Mouse (Mus musculus): ENCODE measurements around the gene Thsd1. TPM values are rescaled to one million over a fixed set of nuclear protein-coding genes. Genes with fewer than 3 reads are reported as not detected.
A peak's percentile ranks its signal among the peaks of the same experiment; 100 is the strongest.

Gene Thsd1
- polyA plus RNA-seq, 1 experiment from 2014 or later: 8.5 TPM

DNA sequence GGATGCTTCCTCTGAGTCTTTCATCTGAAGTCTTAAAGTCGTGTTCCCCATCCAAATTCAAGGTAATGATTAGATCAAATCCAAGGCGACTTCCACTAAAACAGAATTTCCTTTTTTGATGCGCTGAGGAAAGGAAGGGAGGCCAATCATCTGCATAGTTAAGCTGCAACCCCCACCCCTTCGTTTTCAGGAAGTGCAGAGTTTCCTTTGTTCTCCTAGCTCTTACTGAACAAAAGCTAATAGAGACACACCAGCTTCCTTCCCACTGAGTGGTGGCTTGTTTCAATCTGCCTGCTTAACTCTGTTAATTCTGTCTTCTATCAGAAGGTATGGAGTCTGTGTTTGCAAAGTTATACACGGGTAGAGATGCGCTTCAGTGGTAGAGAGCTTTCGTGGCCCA, 1.5 kb downstream of the Thsd1 start:
- WGBS: 40% methylated on average over 7 of the region's 7 CpGs
- no peaks in the 10 kb centered on the region for H3K9me3 ChIP-seq
- peaks cover 6% of the 10 kb centered on the region for H3K36me3 ChIP-seq
- no peak overlapping the region for H3K27ac ChIP-seq
- no peak overlapping the region for H3K9ac ChIP-seq
- H3K27me3 ChIP-seq: peaks cover 24% of the 10 kb centered on the region
- H3K4me1 ChIP-seq (replicated peaks): peaks cover 9% of the 10 kb centered on the region
- no peak overlapping the region for H3K4me3 ChIP-seq
- ATAC-seq (ENCODE audit: low FRiP score): no peak
- 0 out of 2 replicates have a peak overlapping the region, but pooled peaks have one; percentile 88 for H3K4me2 ChIP-seq

DNA sequence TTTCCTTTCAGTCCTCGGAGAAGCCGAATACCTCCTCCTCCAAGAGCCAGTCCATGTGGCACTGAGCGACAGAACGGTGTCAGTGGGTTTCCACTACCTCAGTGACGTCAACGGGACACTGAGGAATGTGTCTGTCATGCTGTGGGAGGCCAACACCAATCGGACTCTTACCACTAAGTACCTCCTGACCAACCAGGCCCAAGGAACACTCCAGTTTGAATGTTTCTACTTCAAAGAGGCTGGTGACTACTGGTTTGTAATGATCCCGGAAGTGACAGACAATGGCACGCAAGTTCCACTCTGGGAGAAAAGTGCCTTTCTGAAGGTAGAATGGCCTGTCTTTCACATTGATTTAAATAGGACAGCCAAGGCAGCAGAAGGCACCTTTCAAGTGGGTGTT, 15.9 kb downstream of the Thsd1 start:
- Histone ChIP-seq H3K9ac (no peak overlapping the region), H3K4me3 (no peak overlapping the region)

DNA sequence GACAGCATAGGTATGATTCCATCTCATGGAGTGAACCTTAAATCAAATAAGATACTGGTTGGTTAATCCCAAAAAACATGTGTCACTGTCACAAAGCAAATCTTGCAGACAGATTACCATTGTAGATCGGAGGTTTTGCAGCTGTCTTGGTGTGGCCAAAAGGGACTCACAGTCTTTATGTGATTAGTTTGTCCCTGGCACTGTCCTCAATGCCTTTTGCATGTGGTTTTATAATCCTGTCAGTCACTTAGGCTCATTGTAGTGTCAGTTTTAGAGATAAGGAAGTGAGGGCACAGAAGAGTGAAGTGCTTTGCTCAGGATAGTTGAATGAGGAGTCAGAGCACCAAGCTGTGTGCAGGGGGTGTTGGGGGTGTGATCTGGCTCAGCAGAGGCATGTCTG, 18.6 kb downstream of the Thsd1 start:
- Histone ChIP-seq H3K36me3 (peaks cover 7% of the 10 kb centered on the region), H3K4me3 (no peak overlapping the region), H3K4me1 (replicated peaks) (no peaks in the 10 kb centered on the region), H3K9ac (no peak overlapping the region), H3K4me2 (no peak overlapping the region), H3K27me3 (no peaks in the 10 kb centered on the region), H3K9me3 (no peaks in the 10 kb centered on the region), H3K27ac (no peak overlapping the region)
- WGBS: 72% methylated on average over 1 of the region's 1 CpGs
- no peak for ATAC-seq (ENCODE audit: low FRiP score)

More for the DNA sequence above, 15.9 kb downstream of the Thsd1 start:
- Histone ChIP-seq H3K4me2 (no peak overlapping the region), H3K27ac (no peak overlapping the region), H3K4me1 (replicated peaks) (no peaks in the 10 kb centered on the region), H3K36me3 (peaks cover 7% of the 10 kb centered on the region), H3K9me3 (no peaks in the 10 kb centered on the region), H3K27me3 (no peaks in the 10 kb centered on the region)
- ATAC-seq (ENCODE audit: low FRiP score): no peak
- 90% methylated on average over 9 of the region's 9 CpGs for WGBS

DNA sequence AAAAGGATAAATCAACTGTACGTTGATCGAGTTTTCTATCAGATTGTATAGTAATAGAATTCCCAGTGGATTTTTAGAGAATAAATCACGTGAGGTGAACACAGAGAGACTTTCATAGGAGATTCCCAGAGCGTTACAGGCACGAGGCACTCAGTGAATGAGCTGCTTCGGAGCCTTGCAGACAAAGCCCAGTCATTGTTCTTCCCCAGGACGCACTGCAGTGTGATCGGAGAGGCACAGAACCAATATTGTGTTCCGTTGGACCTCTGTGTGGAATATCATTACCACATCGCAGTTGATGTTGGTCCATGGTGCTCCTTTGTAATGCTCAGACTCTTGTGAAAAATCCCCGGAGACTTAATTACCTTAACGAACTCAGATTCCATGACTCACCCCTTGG, 20.8 kb downstream of the Thsd1 start:
- 73% methylated on average over 12 of the region's 12 CpGs for WGBS
- no peak for ATAC-seq (ENCODE audit: low FRiP score)
- H3K4me2 ChIP-seq: no peak overlapping the region
- H3K27me3 ChIP-seq: no peaks in the 10 kb centered on the region
- no peak overlapping the region for H3K4me3 ChIP-seq
- peaks cover 7% of the 10 kb centered on the region for H3K36me3 ChIP-seq
- no peak overlapping the region for H3K27ac ChIP-seq
- no peaks in the 10 kb centered on the region for H3K4me1 ChIP-seq (replicated peaks)
- no peaks in the 10 kb centered on the region for H3K9me3 ChIP-seq
- no peak overlapping the region for H3K9ac ChIP-seq

DNA sequence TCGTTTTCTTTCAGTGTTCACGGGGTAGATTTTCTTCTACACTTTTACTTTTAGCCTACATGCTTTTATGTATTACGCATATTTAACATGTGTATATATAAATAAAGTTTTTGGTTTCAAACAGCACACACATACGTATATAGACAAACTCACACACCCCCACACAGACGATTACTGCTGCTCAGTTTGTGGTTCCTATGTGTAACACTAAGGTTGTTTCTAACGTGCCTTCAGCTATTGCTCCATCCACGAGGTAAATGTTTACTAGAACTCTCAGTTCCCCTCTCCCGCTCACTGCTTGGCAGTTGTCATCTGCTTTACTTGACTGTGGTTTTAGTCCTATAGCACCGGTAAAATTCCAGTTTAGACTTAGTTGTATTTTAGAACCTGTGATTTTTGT, 22.0 kb downstream of the Thsd1 start:
- ATAC-seq (ENCODE audit: low FRiP score): no peak
- no peak overlapping the region for H3K4me3 ChIP-seq
- H3K4me2 ChIP-seq: no peak overlapping the region
- H3K4me1 ChIP-seq (replicated peaks): no peaks in the 10 kb centered on the region
- H3K9me3 ChIP-seq: no peaks in the 10 kb centered on the region; the same call in 1 of the 2 replicates
- H3K9ac ChIP-seq: no peak overlapping the region
- no peaks in the 10 kb centered on the region for H3K27me3 ChIP-seq
- no peaks in the 10 kb centered on the region for H3K36me3 ChIP-seq
- whole genome bisulfite sequencing: 87% methylated on average over 9 of the region's 9 CpGs
- no peak overlapping the region for H3K27ac ChIP-seq

DNA sequence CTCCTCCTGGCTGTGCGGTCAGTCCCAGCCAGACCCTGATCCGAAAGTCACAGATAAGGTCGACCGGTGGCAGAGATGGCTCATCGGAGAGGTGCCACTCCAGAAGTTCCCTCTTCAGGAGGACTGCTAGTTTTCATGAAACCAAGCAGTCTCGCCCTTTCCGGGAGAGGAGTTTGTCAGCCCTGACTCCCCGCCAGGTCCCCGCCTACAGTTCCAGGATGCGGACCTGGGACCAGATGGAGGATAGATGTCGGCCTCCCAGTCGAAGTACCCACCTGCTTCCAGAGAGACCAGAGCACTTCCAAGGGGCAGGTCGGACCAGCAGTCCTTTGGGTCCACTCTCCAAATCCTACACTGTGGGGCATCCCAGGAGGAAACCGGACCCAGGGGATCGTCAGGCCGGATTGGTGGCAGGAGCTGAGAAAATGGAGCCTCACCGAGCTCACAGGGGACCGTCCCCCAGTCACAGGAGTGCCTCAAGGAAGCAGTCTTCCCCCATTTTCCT, 31.9 kb downstream of the Thsd1 start:
- Histone ChIP-seq H3K4me2 (no peak overlapping the region), H3K9me3 (no peaks in the 10 kb centered on the region; the same call in 1 of the 2 replicates), H3K36me3 (peaks cover 14% of the 10 kb centered on the region), H3K4me3 (no peak overlapping the region), H3K27ac (no peak overlapping the region), H3K4me1 (replicated peaks) (0 out of 2 replicates have a peak, but pooled peaks cover 3% of the 10 kb centered on the region), H3K27me3 (no peaks in the 10 kb centered on the region), H3K9ac (no peak overlapping the region)
- WGBS: 87% methylated on average over 18 of the region's 18 CpGs
- ATAC-seq (ENCODE audit: low FRiP score): no peak

DNA sequence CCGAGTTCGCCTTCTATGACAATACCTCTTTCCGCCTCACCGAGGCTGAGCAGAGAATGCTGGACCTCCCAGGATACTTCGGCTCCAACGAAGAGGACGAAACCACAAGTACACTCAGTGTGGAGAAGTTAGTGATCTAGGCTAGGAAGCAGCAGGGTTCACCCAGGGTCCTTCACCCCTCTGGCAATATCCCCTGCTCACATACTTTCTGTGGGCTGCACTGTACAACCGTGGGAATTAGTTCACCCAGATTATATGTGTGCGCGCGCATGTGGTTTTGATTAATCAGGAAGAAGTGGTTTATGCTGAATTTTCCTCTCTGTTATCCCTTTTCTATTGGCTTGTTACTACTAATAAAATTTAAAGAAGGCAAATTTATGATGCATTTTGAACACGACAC, 32.4 kb downstream of the Thsd1 start:
- Histone ChIP-seq H3K9ac (no peak overlapping the region), H3K4me1 (replicated peaks) (0 out of 2 replicates have a peak, but pooled peaks cover 3% of the 10 kb centered on the region), H3K4me3 (no peak overlapping the region), H3K4me2 (no peak overlapping the region), H3K9me3 (no peaks in the 10 kb centered on the region), H3K36me3 (peaks cover 14% of the 10 kb centered on the region), H3K27ac (no peak overlapping the region), H3K27me3 (no peaks in the 10 kb centered on the region)
- ATAC-seq (ENCODE audit: low FRiP score): no peak
- WGBS: 68% methylated on average over 12 of the region's 12 CpGs

DNA sequence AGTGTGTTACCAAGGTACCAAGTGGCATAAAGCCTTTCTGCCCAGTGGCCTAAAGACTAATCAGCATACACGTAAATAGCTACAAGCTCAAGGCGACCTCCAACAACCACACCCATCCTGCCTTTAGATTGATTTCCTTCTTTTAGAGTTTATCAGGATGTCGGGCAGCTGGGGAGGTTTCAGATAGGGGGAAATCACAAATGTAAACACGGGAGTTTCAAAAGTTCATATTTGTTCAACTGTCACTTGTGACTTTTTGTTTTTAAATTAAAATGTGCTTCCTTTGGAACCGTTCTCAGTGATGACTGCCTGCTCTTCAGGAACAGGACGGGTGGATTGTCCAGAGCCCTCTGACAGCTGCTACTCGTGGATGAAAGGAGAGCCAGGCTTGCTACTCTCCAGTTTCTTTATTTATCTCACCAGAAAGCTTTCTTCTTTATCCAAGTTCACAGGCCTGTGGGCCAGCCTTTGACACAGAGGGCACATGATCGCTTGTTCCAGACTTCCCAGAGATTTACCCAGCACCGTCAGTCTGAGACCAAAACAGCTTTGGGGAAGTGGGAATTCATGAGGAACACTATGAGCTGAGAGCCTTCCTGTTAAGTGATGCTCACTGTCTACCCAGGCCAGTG, 33.1 kb downstream of the Thsd1 start:
- Histone ChIP-seq H3K4me1 (replicated peaks) (0 out of 2 replicates have a peak, but pooled peaks cover 3% of the 10 kb centered on the region), H3K27ac (no peak overlapping the region), H3K9ac (no peak overlapping the region), H3K4me2 (no peak overlapping the region), H3K36me3 (peaks cover 14% of the 10 kb centered on the region), H3K9me3 (no peaks in the 10 kb centered on the region), H3K27me3 (no peaks in the 10 kb centered on the region), H3K4me3 (no peak overlapping the region)
- 55% methylated on average over 9 of the region's 9 CpGs for WGBS
- ATAC-seq (ENCODE audit: low FRiP score): no peak

DNA sequence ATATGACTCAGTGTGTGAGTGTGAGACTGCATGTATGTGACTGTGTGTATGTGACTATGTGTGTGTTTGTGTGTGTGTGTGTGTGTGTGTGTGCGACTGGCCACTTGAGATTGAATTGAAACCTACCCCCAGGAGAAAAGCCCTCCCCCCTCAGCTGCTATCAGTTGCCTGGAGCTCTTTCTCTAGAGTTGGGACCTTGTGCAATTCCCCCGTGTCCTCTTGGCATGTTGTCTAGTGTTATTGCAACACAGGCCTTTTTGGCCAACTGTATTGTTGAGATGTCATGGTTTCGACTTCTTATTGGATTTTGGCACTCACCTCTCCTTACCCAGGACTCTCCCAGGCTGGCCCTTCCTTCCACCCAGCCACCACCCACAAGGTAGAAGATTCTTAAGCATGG, 35.2 kb downstream of the Thsd1 start:
- Histone ChIP-seq H3K9ac (no peak overlapping the region), H3K36me3 (peaks cover 14% of the 10 kb centered on the region), H3K9me3 (no peaks in the 10 kb centered on the region), H3K4me1 (replicated peaks) (0 out of 2 replicates have a peak, but pooled peaks cover 3% of the 10 kb centered on the region), H3K27ac (no peak overlapping the region), H3K27me3 (no peaks in the 10 kb centered on the region), H3K4me3 (no peak overlapping the region), H3K4me2 (no peak overlapping the region)
- no peak for ATAC-seq (ENCODE audit: low FRiP score)
- 90% methylated on average over 3 of the region's 3 CpGs for WGBS

DNA sequence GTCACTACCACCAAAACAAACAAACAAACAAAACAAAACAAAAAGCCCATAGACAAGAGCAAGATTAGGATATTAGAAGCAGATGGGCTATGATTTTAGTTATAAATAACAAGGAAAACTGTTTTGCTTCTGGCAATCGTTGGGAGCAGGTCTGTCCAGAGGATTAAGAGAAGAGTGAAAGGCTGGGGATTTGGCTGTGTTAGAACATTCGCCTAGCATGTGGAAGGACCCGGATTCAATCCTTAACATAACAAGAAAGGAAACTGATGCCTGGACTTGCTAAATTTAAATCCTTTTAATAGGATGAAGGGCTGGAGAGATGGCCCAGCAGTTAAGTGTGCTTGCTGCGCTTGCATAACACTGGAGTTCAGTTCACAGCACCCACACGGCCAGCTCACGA, 37.2 kb downstream of the Thsd1 start:
- Histone ChIP-seq H3K4me3 (no peak overlapping the region), H3K27ac (no peak overlapping the region), H3K27me3 (no peaks in the 10 kb centered on the region), H3K36me3 (peaks cover 2% of the 10 kb centered on the region), H3K4me1 (replicated peaks) (0 out of 2 replicates have a peak, but pooled peaks cover 3% of the 10 kb centered on the region), H3K4me2 (no peak overlapping the region), H3K9me3 (no peaks in the 10 kb centered on the region), H3K9ac (no peak overlapping the region)
- ATAC-seq (ENCODE audit: low FRiP score): no peak
- WGBS: 90% methylated on average over 6 of the region's 6 CpGs

DNA sequence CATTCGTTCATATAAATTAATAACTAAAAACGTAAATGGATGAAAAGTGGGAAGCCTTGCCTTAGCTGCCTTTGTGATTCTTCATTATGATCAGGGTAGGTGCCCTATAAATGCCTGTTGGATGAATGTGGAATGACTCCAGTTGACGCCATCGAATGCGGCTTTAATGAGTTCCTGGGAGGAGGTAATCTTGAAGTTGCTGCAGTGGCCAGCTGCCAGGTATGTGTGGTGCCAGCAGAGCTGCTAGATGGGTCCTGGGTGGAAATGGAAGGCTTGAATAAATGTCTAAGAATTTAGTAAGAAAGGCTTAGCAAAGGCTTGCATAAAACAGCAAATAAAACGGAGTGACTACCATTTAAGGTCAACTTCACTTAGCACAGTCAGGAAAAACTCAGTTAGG, 37.7 kb downstream of the Thsd1 start:
- H3K9ac ChIP-seq: no peak overlapping the region
- H3K27me3 ChIP-seq: no peaks in the 10 kb centered on the region
- no peak overlapping the region for H3K4me2 ChIP-seq
- H3K36me3 ChIP-seq: no peaks in the 10 kb centered on the region
- H3K27ac ChIP-seq: no peak overlapping the region
- H3K9me3 ChIP-seq: no peaks in the 10 kb centered on the region
- 93% methylated on average over 6 of the region's 6 CpGs for WGBS
- no peak overlapping the region for H3K4me3 ChIP-seq
- no peak for ATAC-seq (ENCODE audit: low FRiP score)
- H3K4me1 ChIP-seq (replicated peaks): 0 out of 2 replicates have a peak, but pooled peaks cover 3% of the 10 kb centered on the region

DNA sequence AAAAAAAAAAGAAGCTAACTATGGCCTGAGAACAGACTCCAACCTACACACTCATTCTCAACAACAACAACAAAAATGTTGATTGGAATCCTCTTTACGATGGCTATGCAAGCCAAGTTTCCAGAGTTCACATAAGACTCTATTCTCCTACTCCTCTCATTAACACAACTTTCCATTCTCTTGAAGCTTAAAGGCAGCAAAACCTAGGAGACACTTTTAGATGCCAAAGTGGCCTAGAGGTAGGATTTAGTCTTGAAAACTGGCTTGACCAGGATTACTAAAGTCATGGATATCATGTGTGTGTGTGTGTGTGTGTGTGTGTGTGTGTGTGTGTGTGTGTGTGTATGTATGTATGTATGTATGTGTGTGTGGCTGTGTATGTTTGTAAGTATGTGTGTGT, 38.1 kb downstream of the Thsd1 start:
- H3K9ac ChIP-seq: no peak overlapping the region
- H3K9me3 ChIP-seq: no peaks in the 10 kb centered on the region
- H3K4me3 ChIP-seq: no peak overlapping the region
- no peaks in the 10 kb centered on the region for H3K36me3 ChIP-seq
- H3K27ac ChIP-seq: no peak overlapping the region
- WGBS: 94% methylated on average over 1 of the region's 1 CpGs
- no peaks in the 10 kb centered on the region for H3K27me3 ChIP-seq
- H3K4me2 ChIP-seq: no peak overlapping the region
- no peak for ATAC-seq (ENCODE audit: low FRiP score)
- 0 out of 2 replicates have a peak, but pooled peaks cover 3% of the 10 kb centered on the region for H3K4me1 ChIP-seq (replicated peaks)

DNA sequence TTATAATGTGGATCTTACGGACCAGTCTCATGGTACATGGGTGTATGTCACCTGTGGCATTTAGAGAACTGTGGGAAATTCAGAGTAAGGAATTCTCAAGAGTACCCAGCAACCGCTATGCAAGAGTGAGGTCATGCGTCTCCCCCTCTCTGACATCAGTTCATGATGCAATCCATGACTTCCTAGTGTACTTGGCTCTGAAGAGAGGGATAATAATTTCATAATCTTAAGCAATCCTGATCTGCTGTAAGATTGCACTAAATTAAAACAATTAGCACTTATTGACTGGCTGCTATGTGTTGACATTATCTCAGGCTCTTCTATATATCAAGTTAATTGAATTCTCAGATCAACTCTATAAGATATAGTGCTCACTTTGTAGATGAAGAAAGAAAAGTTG, 39.7 kb downstream of the Thsd1 start:
- H3K9me3 ChIP-seq: no peaks in the 10 kb centered on the region
- 94% methylated on average over 3 of the region's 3 CpGs for WGBS
- H3K27me3 ChIP-seq: no peaks in the 10 kb centered on the region
- H3K27ac ChIP-seq: no peak overlapping the region
- no peak overlapping the region for H3K4me3 ChIP-seq
- no peak for ATAC-seq (ENCODE audit: low FRiP score)
- H3K9ac ChIP-seq: no peak overlapping the region
- no peaks in the 10 kb centered on the region for H3K36me3 ChIP-seq
- no peak overlapping the region for H3K4me2 ChIP-seq
- H3K4me1 ChIP-seq (replicated peaks): 0 out of 2 replicates have a peak, but pooled peaks cover 3% of the 10 kb centered on the region
